Mouse (Mus musculus): ENCODE results near the gene Gar1. TPM values are rescaled to one million over a fixed set of nuclear protein-coding genes. Genes with fewer than 3 reads are reported as not detected.

The Gar1 gene
- polyA plus RNA-seq, 1 experiment = 49.6 TPM

DNA sequence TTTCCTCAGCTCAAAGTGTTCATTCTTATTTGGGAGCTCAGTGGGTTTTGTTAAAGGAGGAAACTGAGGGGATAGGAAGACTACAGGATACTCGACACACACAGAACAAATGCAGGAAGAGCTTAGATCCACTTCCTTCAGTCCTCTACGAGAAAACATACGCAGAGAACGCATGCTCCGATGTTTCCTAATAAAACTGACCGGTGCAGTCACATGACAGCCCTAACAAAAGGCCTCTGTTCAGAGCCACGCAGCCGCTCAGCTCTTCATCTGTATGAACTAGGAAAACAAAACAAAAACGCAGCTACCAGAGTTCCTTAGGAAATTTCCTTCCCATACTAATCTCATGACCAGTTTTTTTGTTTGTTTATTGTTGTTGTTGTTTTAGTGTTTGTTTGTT, 10.3 kb downstream of the Gar1 start:
- no peak for TF ChIP-seq POLR2A (IDR thresholded peaks at IDR 0.05; ENCODE audit: control insufficient read depth, low read depth, low read length)
- Histone ChIP-seq H3K27ac (ENCODE audit: control insufficient read depth, insufficient read depth, low read depth, low read length) (no peak overlapping the region), H3K4me3 (ENCODE audit: control insufficient read depth, low read depth, low read length) (no peak overlapping the region), H3K36me3 (ENCODE audit: control insufficient read depth, insufficient read depth, low read length) (peaks cover 4% of the 10 kb centered on the region), H3K27me3 (ENCODE audit: control insufficient read depth, insufficient read depth, low read length) (no peaks in the 10 kb centered on the region), H3K4me1 (ENCODE audit: control insufficient read depth, insufficient read depth, low read length) (no peaks in the 10 kb centered on the region)

GRCm38 (mm10) chr3:129803765-129804164, 27.4 kb downstream of the Gar1 start, which contains the start of gene Lrit3:
Lrit3 (minus strand) TSS chr3:129804030.
- Histone ChIP-seq H3K27me3 (ENCODE audit: control insufficient read depth, insufficient read depth, low read length) (no peaks in the 10 kb centered on the region), H3K27ac (ENCODE audit: control insufficient read depth, insufficient read depth, low read depth, low read length) (no peak within 1 kb of the TSS), H3K36me3 (ENCODE audit: control insufficient read depth, insufficient read depth, low read length) (no peaks in the 10 kb centered on the region), H3K4me1 (ENCODE audit: control insufficient read depth, insufficient read depth, low read length) (no peaks in the 10 kb centered on the region), H3K4me3 (ENCODE audit: control insufficient read depth, low read depth, low read length) (no peak within 1 kb of the TSS)
- no peak for TF ChIP-seq CTCF (IDR thresholded peaks at IDR 0.05; ENCODE audit: control insufficient read depth, insufficient read depth, insufficient replicate concordance, low read depth, low read length)
- TF ChIP-seq POLR2A (IDR thresholded peaks at IDR 0.05; ENCODE audit: control insufficient read depth, low read depth, low read length) = no peak

- Histone ChIP-seq H3K27ac (ENCODE audit: control insufficient read depth, insufficient read depth, low read depth, low read length) (no peak overlapping the region), H3K4me1 (ENCODE audit: control insufficient read depth, insufficient read depth, low read length) (no peaks in the 10 kb centered on the region), H3K36me3 (ENCODE audit: control insufficient read depth, insufficient read depth, low read length) (no peaks in the 10 kb centered on the region), H3K27me3 (ENCODE audit: control insufficient read depth, insufficient read depth, low read length) (no peaks in the 10 kb centered on the region), H3K4me3 (ENCODE audit: control insufficient read depth, low read depth, low read length) (no peak overlapping the region)
- TF ChIP-seq POLR2A (IDR thresholded peaks at IDR 0.05; ENCODE audit: control insufficient read depth, low read depth, low read length) (no peak), CTCF (IDR thresholded peaks at IDR 0.05; ENCODE audit: control insufficient read depth, insufficient read depth, insufficient replicate concordance, low read depth, low read length) (no peak)
Observed at GRCm38 (mm10) chr3:129799011-129799410, 32.2 kb downstream of the Gar1 start.

DNA sequence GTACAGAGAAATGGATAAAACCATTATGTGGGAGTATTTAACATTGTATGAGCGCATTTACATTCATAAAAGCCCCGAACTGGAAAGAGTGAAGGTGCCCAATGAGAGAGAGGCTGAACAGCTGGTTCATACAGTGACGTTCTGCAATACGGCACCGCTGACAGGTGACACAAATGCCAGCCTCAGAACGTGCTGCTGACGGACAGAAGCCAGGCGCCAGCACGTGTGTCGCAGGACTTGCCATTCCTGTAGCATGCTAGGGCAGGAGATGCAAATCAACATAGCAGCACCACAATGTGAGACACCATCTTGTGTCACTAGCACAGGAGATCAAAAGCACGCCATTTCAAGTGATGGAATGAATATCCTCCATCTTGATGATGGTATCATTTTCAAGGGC, 32.6 kb downstream of the Gar1 start:
- Histone ChIP-seq H3K4me1 (ENCODE audit: control insufficient read depth, insufficient read depth, low read length) (no peaks in the 10 kb centered on the region), H3K36me3 (ENCODE audit: control insufficient read depth, insufficient read depth, low read length) (no peaks in the 10 kb centered on the region), H3K27me3 (ENCODE audit: control insufficient read depth, insufficient read depth, low read length) (no peaks in the 10 kb centered on the region), H3K27ac (ENCODE audit: control insufficient read depth, insufficient read depth, low read depth, low read length) (no peak overlapping the region), H3K4me3 (ENCODE audit: control insufficient read depth, low read depth, low read length) (no peak overlapping the region)
- no peak for TF ChIP-seq CTCF (IDR thresholded peaks at IDR 0.05; ENCODE audit: control insufficient read depth, insufficient read depth, insufficient replicate concordance, low read depth, low read length)
- TF ChIP-seq POLR2A (IDR thresholded peaks at IDR 0.05; ENCODE audit: control insufficient read depth, low read depth, low read length) = no peak

GRCm38 (mm10) chr3:129797341-129797740, 33.9 kb downstream of the Gar1 start:
- no peak overlapping the region for H3K4me3 ChIP-seq (ENCODE audit: control insufficient read depth, low read depth, low read length)
- no peak for TF ChIP-seq POLR2A (IDR thresholded peaks at IDR 0.05; ENCODE audit: control insufficient read depth, low read depth, low read length)
- no peak for TF ChIP-seq CTCF (IDR thresholded peaks at IDR 0.05; ENCODE audit: control insufficient read depth, insufficient read depth, insufficient replicate concordance, low read depth, low read length)

GRCm38 (mm10) chr3:129793801-129794200, 37.4 kb downstream of the Gar1 start:
- Histone ChIP-seq H3K27ac (ENCODE audit: control insufficient read depth, insufficient read depth, low read depth, low read length) (no peak overlapping the region), H3K4me1 (ENCODE audit: control insufficient read depth, insufficient read depth, low read length) (no peaks in the 10 kb centered on the region; the same call in 1 of the 2 replicates), H3K27me3 (ENCODE audit: control insufficient read depth, insufficient read depth, low read length) (no peaks in the 10 kb centered on the region), H3K4me3 (ENCODE audit: control insufficient read depth, low read depth, low read length) (no peak overlapping the region), H3K36me3 (ENCODE audit: control insufficient read depth, insufficient read depth, low read length) (no peaks in the 10 kb centered on the region)
- TF ChIP-seq POLR2A (IDR thresholded peaks at IDR 0.05; ENCODE audit: control insufficient read depth, low read depth, low read length) (no peak), CTCF (IDR thresholded peaks at IDR 0.05; ENCODE audit: control insufficient read depth, insufficient read depth, insufficient replicate concordance, low read depth, low read length) (no peak)

More at GRCm38 (mm10) chr3:129797341-129797740, 33.9 kb downstream of the Gar1 start:
- Histone ChIP-seq H3K27me3 (ENCODE audit: control insufficient read depth, insufficient read depth, low read length) (no peaks in the 10 kb centered on the region), H3K27ac (ENCODE audit: control insufficient read depth, insufficient read depth, low read depth, low read length) (no peak overlapping the region), H3K36me3 (ENCODE audit: control insufficient read depth, insufficient read depth, low read length) (no peaks in the 10 kb centered on the region), H3K4me1 (ENCODE audit: control insufficient read depth, insufficient read depth, low read length) (no peaks in the 10 kb centered on the region)

DNA sequence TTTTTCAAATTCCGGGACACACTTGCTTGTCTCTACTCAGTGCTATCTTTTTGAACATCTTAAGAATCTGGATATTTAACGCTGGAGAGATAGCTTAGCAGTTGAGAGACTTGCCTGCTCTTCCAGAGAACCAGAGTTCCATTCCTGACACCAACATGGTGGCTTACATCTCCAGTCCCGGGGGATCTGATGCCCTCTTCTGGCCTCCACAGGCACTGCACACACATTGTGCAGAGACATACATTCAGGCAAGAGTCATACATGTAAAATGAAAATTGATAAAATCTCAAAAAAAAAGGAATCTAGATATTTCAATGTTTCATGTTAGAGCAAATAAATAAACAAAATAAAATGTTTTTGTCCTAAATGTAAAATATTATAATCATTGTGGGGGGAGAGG, 48.5 kb downstream of the Gar1 start:
- Histone ChIP-seq H3K4me1 (ENCODE audit: control insufficient read depth, insufficient read depth, low read length) (peaks cover 4% of the 10 kb centered on the region; the same call in 1 of the 2 replicates), H3K27ac (ENCODE audit: control insufficient read depth, insufficient read depth, low read depth, low read length) (no peak overlapping the region), H3K27me3 (ENCODE audit: control insufficient read depth, insufficient read depth, low read length) (no peaks in the 10 kb centered on the region), H3K36me3 (ENCODE audit: control insufficient read depth, insufficient read depth, low read length) (no peaks in the 10 kb centered on the region), H3K4me3 (ENCODE audit: control insufficient read depth, low read depth, low read length) (no peak overlapping the region)
- peak; percentile 37; the same call in 1 of the 2 replicates for TF ChIP-seq CTCF (IDR thresholded peaks at IDR 0.05; ENCODE audit: control insufficient read depth, insufficient read depth, insufficient replicate concordance, low read depth, low read length)
- no peak for TF ChIP-seq POLR2A (IDR thresholded peaks at IDR 0.05; ENCODE audit: control insufficient read depth, low read depth, low read length)

- Histone ChIP-seq H3K4me3 (ENCODE audit: control insufficient read depth, low read depth, low read length) (no peak overlapping the region), H3K27ac (ENCODE audit: control insufficient read depth, insufficient read depth, low read depth, low read length) (no peak overlapping the region), H3K36me3 (ENCODE audit: control insufficient read depth, insufficient read depth, low read length) (no peaks in the 10 kb centered on the region), H3K4me1 (ENCODE audit: control insufficient read depth, insufficient read depth, low read length) (peaks cover 4% of the 10 kb centered on the region; the same call in 1 of the 2 replicates), H3K27me3 (ENCODE audit: control insufficient read depth, insufficient read depth, low read length) (no peaks in the 10 kb centered on the region)
- TF ChIP-seq POLR2A (IDR thresholded peaks at IDR 0.05; ENCODE audit: control insufficient read depth, low read depth, low read length) (no peak), CTCF (IDR thresholded peaks at IDR 0.05; ENCODE audit: control insufficient read depth, insufficient read depth, insufficient replicate concordance, low read depth, low read length) (no peak)
Observed at GRCm38 (mm10) chr3:129781435-129781834, 49.8 kb downstream of the Gar1 start.

Other genes starting within 250 kb of the Gar1 start
- gene Egf, start 76.1 kb downstream of the Gar1 start, polyA plus RNA-seq (2012; rRNA removed) = 3.4 and 5.7 TPM in 2 replicates
- gene Lrit3, start 27.4 kb downstream of the Gar1 start, polyA plus RNA-seq (2012; rRNA removed) = not detected in 2 replicates
- gene Rrh, start 8.8 kb downstream of the Gar1 start, polyA plus RNA-seq (2012; rRNA removed) = 0.28 and 0.42 TPM in 2 replicates
- gene Cfi, start 4.5 kb upstream of the Gar1 start, polyA plus RNA-seq (2012; rRNA removed) = 0.14 and 0.20 TPM in 2 replicates
- 75.4 and 94.8 TPM in 2 replicates for gene Pla2g12a, start 47.2 kb upstream of the Gar1 start, polyA plus RNA-seq (2012; rRNA removed)
- 15.9 and 17.9 TPM in 2 replicates for gene Casp6, start 70.0 kb upstream of the Gar1 start, polyA plus RNA-seq (2012; rRNA removed)
- 2.5 and 3.5 TPM in 2 replicates for gene Mcub, start 138.8 kb upstream of the Gar1 start, polyA plus RNA-seq (2012; rRNA removed)
- 147 and 168 TPM in 2 replicates for gene Sec24b, start 230.2 kb upstream of the Gar1 start, polyA plus RNA-seq (2012; rRNA removed)